Mouse (Mus musculus): Measurements from ENCODE around the gene Pld5.

- TF ChIP-seq POLR2A (IDR thresholded peaks at IDR 0.05; ENCODE audit: extremely low read depth, insufficient read depth, low read length), result no peak
- no peak for TF ChIP-seq CTCF (IDR thresholded peaks at IDR 0.05; ENCODE audit: low read depth, low read length)
Observed at GRCm38 (mm10) chr1:175988912-175989311, 286.2 kb downstream of the Pld5 start.

Measured in liver, adult 2 months (tissue).